Mouse (Mus musculus) cortical plate, adult 2 months (tissue): Measurements from ENCODE around the gene Tmem205.

Experiments used
- CTCF ChIP-seq: fragments of 200-500 bp; IDR thresholded peaks from 2 replicates; pipeline ENCODE4 v1.5.1; 2011; ENCODE audit warnings: mild to moderate bottlenecking, control low read depth, low read length; ENCODE audit not compliant: insufficient read depth; ENCODE audit errors: extremely low read depth
- POLR2A ChIP-seq: fragments of 200-500 bp; IDR thresholded peaks from 2 replicates; pipeline ENCODE4 v1.6.1; 2011; ENCODE audit warnings: mild to moderate bottlenecking, low read length, control low read depth; ENCODE audit not compliant: insufficient read depth; ENCODE audit errors: extremely low read depth

DNA sequence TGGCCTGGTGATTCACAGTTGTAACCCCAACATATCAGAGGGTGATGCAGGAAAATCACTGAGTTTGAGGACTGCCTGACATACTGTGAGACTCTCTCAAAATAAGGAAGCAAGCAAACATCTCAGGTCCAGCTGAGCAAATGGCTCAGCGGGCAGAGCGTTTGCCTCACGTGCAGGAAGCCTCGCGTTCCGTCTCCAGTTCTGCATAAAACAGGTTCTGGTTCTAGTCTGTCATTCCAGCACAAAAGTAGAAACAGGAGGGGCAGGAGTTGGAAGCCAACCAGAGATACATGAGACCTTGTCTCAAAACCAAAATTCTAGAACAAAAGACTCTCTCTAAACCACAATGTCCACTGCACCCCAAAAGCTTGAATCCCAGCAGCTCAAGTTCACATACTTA is 572 bp downstream of the Tmem205 start:
- no peak for TF ChIP-seq CTCF
- TF ChIP-seq POLR2A = no peak
